In the genomic region with DNA sequence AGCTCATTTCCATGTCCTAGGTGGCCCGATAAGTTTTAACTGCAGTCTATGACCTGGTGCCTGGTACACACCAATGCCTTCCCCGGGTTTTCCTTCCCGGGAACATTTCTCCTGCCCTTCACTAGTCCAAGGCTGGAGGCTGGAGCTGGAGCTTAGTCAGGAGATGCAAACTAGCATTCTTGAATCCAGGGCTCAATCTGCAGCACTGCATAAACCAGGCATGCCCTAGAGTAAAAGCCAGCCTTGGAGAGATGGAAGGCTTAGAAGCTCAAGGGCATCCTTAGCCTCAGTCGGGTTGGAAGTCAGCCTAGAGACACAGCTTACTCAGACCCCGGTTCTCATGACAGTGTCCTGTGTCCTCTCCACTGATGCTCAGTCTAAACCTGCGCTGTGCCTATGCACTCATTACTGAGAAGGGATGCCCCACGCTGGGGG, we compare ENCODE assay signal across 10 mouse cellular contexts. TPM values are rescaled to one million over a fixed set of nuclear protein-coding genes. Genes with fewer than 3 reads are reported as not detected.
A peak's percentile ranks its signal among the peaks of the same experiment; 100 is the strongest.
DNase-seq lines count a peak whose midpoint lies in the region; ATAC-seq and TF ChIP-seq lines count a peak whose summit lies in the region.
"Had no signal": no experiment of that assay in that cellular context is flagged by ENCODE, and none has a peak within 500 bp of the region (broad histone marks: within the 10 kb centered on the region; RNA-seq: fewer than 3 reads in every experiment).

No protein-coding gene starts in this region.

- H3ac ChIP-seq in C2C12 (ENCODE audit: control insufficient read depth, insufficient read length, low read depth): peak overlapping the region; percentile 47

- no peaks in the 10 kb centered on the region for H3K27me3 ChIP-seq in heart, embryonic 14.5 days (ENCODE audit: control insufficient read depth, insufficient read depth, low read length)
- H3K27me3 ChIP-seq in C2C12 (ENCODE audit: control insufficient read depth, insufficient read depth, insufficient read length): no peaks in the 10 kb centered on the region
- no peaks in the 10 kb centered on the region for H3K27me3 ChIP-seq in embryonic facial prominence, embryonic 13.5 days
- no peaks in the 10 kb centered on the region for H3K27me3 ChIP-seq in limb, embryonic 14.5 days (ENCODE audit: control insufficient read depth, insufficient read depth, low read length)

- peaks cover 8 to 12% of the 10 kb centered on the region in 2 experiments; a peak in 3 of 4 replicates for H3K4me1 ChIP-seq in heart, embryonic 14.5 days (ENCODE audit: control insufficient read depth in 2 of 2, insufficient read depth in 2 of 2, low read length in 2 of 2)
- H3K4me1 ChIP-seq in embryonic facial prominence, embryonic 13.5 days: peaks cover 28% of the 10 kb centered on the region
- peaks cover 13% of the 10 kb centered on the region for H3K4me1 ChIP-seq in limb, embryonic 14.5 days (ENCODE audit: control insufficient read depth, insufficient read depth, low read length)

- H3K79me3 ChIP-seq in C2C12 (ENCODE audit: low read depth): no peaks in the 10 kb centered on the region

- no peak for TF ChIP-seq CTCF in C2C12 (IDR thresholded peaks at IDR 0.05; ENCODE audit: control insufficient read depth, insufficient read depth, insufficient read length)

- no peak for TF ChIP-seq POLR2A in limb, embryonic 14.5 days (IDR thresholded peaks at IDR 0.05; ENCODE audit: borderline replicate concordance, extremely low read depth, insufficient read depth, insufficient read length)

- no peaks in the 10 kb centered on the region for H3K79me2 ChIP-seq in C2C12 (ENCODE audit: control insufficient read depth, insufficient read depth)

- no peak for DNase-seq in heart, adult 18-20 months
- DNase-seq in limb, embryonic 14.5 days (ENCODE audit: low spot score): no peak
- DNase-seq in gastrocnemius, postnatal 10 days: no peak
- no peak for DNase-seq in urinary bladder, adult 18-20 months (ENCODE audit: low spot score in 2 of 2)
- DNase-seq in frontal cortex, adult 2 months (ENCODE audit: extremely low spot score in 1 of 2, low spot score in 1 of 2): no peak

- H3K9me3 ChIP-seq in heart, embryonic 14.5 days (ENCODE audit: control insufficient read depth, low read length): 0 out of 2 replicates have a peak, but pooled peaks cover 3% of the 10 kb centered on the region
- no peaks in the 10 kb centered on the region for H3K9me3 ChIP-seq in embryonic facial prominence, embryonic 13.5 days
- no peaks in the 10 kb centered on the region for H3K9me3 ChIP-seq in limb, embryonic 14.5 days (ENCODE audit: control insufficient read depth, low read length)

- WGBS in heart, embryonic 14.5 days: 39% methylated on average over 7 of the region's 7 CpGs
- WGBS in embryonic facial prominence, embryonic 13.5 days: 41% methylated on average over 7 of the region's 7 CpGs
- WGBS in limb, embryonic 14.5 days: 43% methylated on average over 7 of the region's 7 CpGs

- no peaks in the 10 kb centered on the region for H3K36me3 ChIP-seq in heart, embryonic 14.5 days (ENCODE audit: control insufficient read depth, insufficient read depth, low read length)
- no peaks in the 10 kb centered on the region for H3K36me3 ChIP-seq in C2C12 (ENCODE audit: control insufficient read depth, insufficient read depth)
- H3K36me3 ChIP-seq in embryonic facial prominence, embryonic 13.5 days: no peaks in the 10 kb centered on the region
- H3K36me3 ChIP-seq in limb, embryonic 14.5 days (ENCODE audit: control insufficient read depth, insufficient read depth, low read length): no peaks in the 10 kb centered on the region

- ATAC-seq in heart, embryonic 14.5 days (ENCODE audit: insufficient number of reproducible peaks, insufficient read depth, low FRiP score, low read depth): no peak
- no peak for ATAC-seq in embryonic facial prominence, embryonic 13.5 days (ENCODE audit: insufficient number of reproducible peaks, insufficient read depth, low FRiP score, low TSS enrichment, low read depth)
- no peak for ATAC-seq in limb, embryonic 14.5 days (ENCODE audit: low FRiP score, low read depth)

- no peak overlapping the region for H3K9ac ChIP-seq in heart, embryonic 14.5 days (ENCODE audit: low read length)
- H3K9ac ChIP-seq in embryonic facial prominence, embryonic 13.5 days: no peak overlapping the region
- no peak overlapping the region for H3K9ac ChIP-seq in limb, embryonic 14.5 days (ENCODE audit: low read depth, low read length, severe bottlenecking)

- H3K4me3 ChIP-seq in heart, embryonic 14.5 days (ENCODE audit: control insufficient read depth in 1 of 2, insufficient read depth in 1 of 2, low read depth in 1 of 2, low read length in 2 of 2): no peak overlapping the region
- H3K4me3 ChIP-seq in C2C12 (ENCODE audit: insufficient read depth, poor library complexity, severe bottlenecking): no peak overlapping the region
- H3K4me3 ChIP-seq in embryonic facial prominence, embryonic 13.5 days: no peak overlapping the region
- H3K4me3 ChIP-seq in limb, embryonic 14.5 days (replicated peaks; ENCODE audit: low read length): no peak overlapping the region

- peak overlapping the region; percentile 56 for H3K4me2 ChIP-seq in heart, embryonic 14.5 days (ENCODE audit: low read length)
- H3K4me2 ChIP-seq in embryonic facial prominence, embryonic 13.5 days: peak overlapping the region; percentile 48
- H3K4me2 ChIP-seq in limb, embryonic 14.5 days (replicated peaks; ENCODE audit: low read depth, low read length, severe bottlenecking): no peak overlapping the region; the same call in 1 of the 2 replicates

- no peak overlapping the region for H3K27ac ChIP-seq in heart, embryonic 14.5 days (replicated peaks in 1 of 2; ENCODE audit: control insufficient read depth in 1 of 2, insufficient read depth in 1 of 2, low read depth in 2 of 2, low read length in 2 of 2)
- H3K27ac ChIP-seq in embryonic facial prominence, embryonic 13.5 days: peak overlapping the region; percentile 44
- 0 out of 2 replicates have a peak overlapping the region, but pooled peaks have one; percentile 48 for H3K27ac ChIP-seq in limb, embryonic 14.5 days (replicated peaks; ENCODE audit: low read depth, low read length)

TF ChIP-seq in C2C12, 6 proteins besides CTCF, POLR2A, EP300 and RAD21:
- TF ChIP-seq MYOG (IDR thresholded peaks at IDR 0.05; ENCODE audit: control insufficient read depth, extremely low read depth, insufficient read length) (no peak), USF1 (IDR thresholded peaks at IDR 0.05; ENCODE audit: low read depth) (no peak), MAX (IDR thresholded peaks at IDR 0.05) (no peak), CEBPB (IDR thresholded peaks at IDR 0.05; ENCODE audit: low read depth) (no peak), FOSL1 (IDR thresholded peaks at IDR 0.05; ENCODE audit: insufficient read depth, low read length, poor library complexity, severe bottlenecking) (no peak), MYOD1 (IDR thresholded peaks at IDR 0.05; ENCODE audit: control insufficient read depth, insufficient read length, low read depth) (no peak)

RNA-seq across cellular contexts. Expression of gene Fgfr4, which starts 19.9 kb away (rescaled TPM):
- 0.39 and 0.40 TPM in 2 replicates for polyA plus RNA-seq in heart, embryonic 14.5 days (2014; fragmentation: Nextera tagmentation; extraction: Ambion mirVana)
- under 1 TPM; 0.28 to 0.30 TPM for total RNA-seq in heart, adult 18-20 months (2021)
- polyA plus RNA-seq in C2C12 (2012; fragmentation: generic; extraction: Trizol): 2.8 TPM
- polyA plus RNA-seq in embryonic facial prominence, embryonic 13.5 days (2015; fragmentation: Nextera tagmentation; extraction: Ambion mirVana): 3.7 and 4.3 TPM in 2 replicates
- 38.9 and 47.4 TPM in 2 replicates for polyA plus RNA-seq in limb, embryonic 14.5 days (2012; rRNA removed)
- polyA plus RNA-seq in limb, embryonic 14.5 days (2014; fragmentation: Nextera tagmentation; extraction: Ambion mirVana): 10.9 and 12.1 TPM in 2 replicates
- total RNA-seq in gastrocnemius, postnatal 10 days (2021): 10 to 100 TPM; 16.3 to 24.5 TPM
- 0.38 and 0.54 TPM in 2 replicates for polyA plus RNA-seq in frontal cortex, adult 2 months (2012; rRNA removed)

RNA-seq across cellular contexts. Expression of gene Nsd1, which starts 37.2 kb away (rescaled TPM):
- 53.5 and 57.3 TPM in 2 replicates for polyA plus RNA-seq in heart, embryonic 14.5 days (2014; fragmentation: Nextera tagmentation; extraction: Ambion mirVana)
- 10 to 100 TPM; 51.8 to 51.9 TPM for total RNA-seq in heart, adult 18-20 months (2021)
- 10.5 TPM for polyA plus RNA-seq in C2C12 (2012; fragmentation: generic; extraction: Trizol)
- 77.2 and 83.0 TPM in 2 replicates for polyA plus RNA-seq in embryonic facial prominence, embryonic 13.5 days (2015; fragmentation: Nextera tagmentation; extraction: Ambion mirVana)
- polyA plus RNA-seq in limb, embryonic 14.5 days (2012; rRNA removed): 40.0 and 41.6 TPM in 2 replicates
- polyA plus RNA-seq in limb, embryonic 14.5 days (2014; fragmentation: Nextera tagmentation; extraction: Ambion mirVana): 65.8 and 66.5 TPM in 2 replicates
- total RNA-seq in gastrocnemius, postnatal 10 days (2021): 10 to 100 TPM; 75.4 to 89.6 TPM
- 38.3 and 41.3 TPM in 2 replicates for polyA plus RNA-seq in frontal cortex, adult 2 months (2012; rRNA removed)

RNA-seq across cellular contexts. Expression of gene Gm17617, which starts 39.0 kb away (rescaled TPM):
- polyA plus RNA-seq in heart, embryonic 14.5 days (2014; fragmentation: Nextera tagmentation; extraction: Ambion mirVana): not detected in 2 replicates
- total RNA-seq in heart, adult 18-20 months (2021): not detected
- polyA plus RNA-seq in C2C12 (2012; fragmentation: generic; extraction: Trizol): not detected
- not detected in 2 replicates for polyA plus RNA-seq in embryonic facial prominence, embryonic 13.5 days (2015; fragmentation: Nextera tagmentation; extraction: Ambion mirVana)
- polyA plus RNA-seq in limb, embryonic 14.5 days (2012; rRNA removed): not detected in 2 replicates
- not detected in 2 replicates for polyA plus RNA-seq in limb, embryonic 14.5 days (2014; fragmentation: Nextera tagmentation; extraction: Ambion mirVana)
- total RNA-seq in gastrocnemius, postnatal 10 days (2021): not detected
- not detected in 2 replicates for polyA plus RNA-seq in frontal cortex, adult 2 months (2012; rRNA removed)
- total RNA-seq: ES-E14 had no signal
- polyA plus RNA-seq: spleen, adult 2 months had no signal

Comparison
In these comparisons a context has a peak if more than half of its experiments do, and no peak if none do; other contexts are left out.
1. H3K27ac ChIP-seq: peak in embryonic facial prominence, embryonic 13.5 days (single experiment) and limb, embryonic 14.5 days (single experiment); none in heart, embryonic 14.5 days (0 of 2).